Mouse (Mus musculus) kidney, adult 2 months (tissue): ENCODE results near the gene Cyp46a1.

ENCODE experiments used
- CTCF ChIP-seq: fragments of 200-500 bp; conservative IDR thresholded peaks from 2 replicates; pipeline ENCODE4 v1.5.1; 2011; ENCODE audit warnings: low read depth, mild to moderate bottlenecking, control low read depth, low read length, moderate library complexity, mixed read lengths; ENCODE audit not compliant: insufficient read depth, insufficient read length
- POLR2A ChIP-seq: fragments of 200-500 bp; IDR thresholded peaks from one replicate; pipeline ENCODE4 v1.6.1; 2011; ENCODE audit warnings: low read depth, low read length, control low read depth

GRCm38 (mm10) chr12:108349026-108349425, 14.8 kb downstream of the Cyp46a1 start:
- TF ChIP-seq POLR2A = no peak
- TF ChIP-seq CTCF = no peak
